Mouse (Mus musculus) limb, embryonic 12.5 days (tissue): ENCODE data around the gene Parvg. TPM values are rescaled to one million over a fixed set of nuclear protein-coding genes. Genes with fewer than 3 reads are reported as not detected.

Experiments
- ATAC-seq: fragments of 200-750 bp; cut with Nextera tagmentation; 2 replicates; pipeline ENCODE4 v1.8.0; 2017; ENCODE audit warnings: low read depth, moderate TSS enrichment; ENCODE audit not compliant: insufficient number of reproducible peaks, insufficient read depth, low FRiP score, low TSS enrichment
- H3K27ac ChIP-seq: fragments of 300-500 bp; sonication (generic); 2 replicates; pipeline ENCODE4 v1.5.1; 2016; ENCODE audit warnings: mild to moderate bottlenecking, moderate library complexity
- H3K27me3 ChIP-seq: fragments of 300-500 bp; sonication (generic); 2 replicates; pipeline ENCODE4 v1.6.1; 2016; ENCODE audit warnings: mild to moderate bottlenecking, moderate library complexity
- H3K36me3 ChIP-seq: fragments of 300-500 bp; sonication (generic); 2 replicates; pipeline ENCODE4 v1.6.1; 2016; ENCODE audit warnings: mild to moderate bottlenecking, moderate library complexity
- H3K4me1 ChIP-seq: fragments of 300-500 bp; sonication (generic); replicated peaks from 2 replicates; pipeline ENCODE4 v1.6.1; 2016
- H3K4me2 ChIP-seq: fragments of 300-500 bp; sonication (generic); 2 replicates; pipeline ENCODE4 v1.6.1; 2016; ENCODE audit warnings: mild to moderate bottlenecking, moderate library complexity
- H3K4me3 ChIP-seq: fragments of 300-500 bp; sonication (generic); replicated peaks from 2 replicates; pipeline ENCODE4 v1.5.1; 2016; ENCODE audit warnings: mild to moderate bottlenecking
- H3K9ac ChIP-seq: fragments of 300-500 bp; sonication (generic); replicated peaks from 2 replicates; pipeline ENCODE4 v1.6.1; 2016; ENCODE audit warnings: mild to moderate bottlenecking, moderate library complexity
- H3K9me3 ChIP-seq: fragments of 300-500 bp; sonication (generic); 2 replicates; pipeline ENCODE4 v1.6.1; 2016; ENCODE audit warnings: mild to moderate bottlenecking, moderate library complexity
- WGBS: fragments of 180-500 bp; shearing (Covaris S2); methylation state at CpG from one replicate; pipeline ENCODE4 v1.1.7; 2016; 5-methylcytosine and 5-hydroxymethylcytosine counted together
- polyA plus RNA-seq: library from polyadenylated mRNA; unstranded; fragments of >200 nt; fragmentation: Nextera tagmentation; extraction: Ambion mirVana; gene quantifications from 2 replicates; pipeline ENCODE4 v1.2.1, GENCODE M21; 2016

The Parvg gene
- polyA plus RNA-seq, 1 experiment from 2014 or later, result 1.2 TPM

- H3K4me3 ChIP-seq, result no peak overlapping the region
- H3K9me3 ChIP-seq, result peaks cover 21% of the 10 kb centered on the region
- no peaks in the 10 kb centered on the region for H3K36me3 ChIP-seq
- H3K27me3 ChIP-seq, result 0 out of 2 replicates have a peak, but pooled peaks cover 4% of the 10 kb centered on the region
- no peak for ATAC-seq
- peaks cover 5% of the 10 kb centered on the region for H3K4me1 ChIP-seq
- no peak overlapping the region for H3K4me2 ChIP-seq
- H3K9ac ChIP-seq, result no peak overlapping the region
- no peak overlapping the region for H3K27ac ChIP-seq
- WGBS, result 87% methylated on average over 8 of the region's 8 CpGs
Observed at GRCm38 (mm10) chr15:84388698-84389131, 64.9 kb downstream of the Parvg start.

GRCm38 (mm10) chr15:84392131-84392530 lies 68.3 kb downstream of the Parvg start:
- Histone ChIP-seq H3K27me3 (0 out of 2 replicates have a peak, but pooled peaks cover 4% of the 10 kb centered on the region), H3K27ac (no peak overlapping the region), H3K9ac (no peak overlapping the region), H3K36me3 (no peaks in the 10 kb centered on the region), H3K4me3 (no peak overlapping the region), H3K4me1 (peaks cover 6% of the 10 kb centered on the region), H3K9me3 (peaks cover 16% of the 10 kb centered on the region), H3K4me2 (no peak overlapping the region)
- ATAC-seq, result no peak
- WGBS, result 94% methylated on average over 4 of the region's 4 CpGs

Other genes starting within 250 kb of the Parvg start
- gene Sult4a1, start 218.3 kb upstream of the Parvg start, polyA plus RNA-seq, result 1.9 and 2.9 TPM in 2 replicates
- gene Pnpla5, start 200.9 kb upstream of the Parvg start, polyA plus RNA-seq, result not detected in 2 replicates
- gene Pnpla3, start 156.2 kb upstream of the Parvg start, polyA plus RNA-seq, result 0.26 and 0.42 TPM in 2 replicates
- gene Samm50, start 131.8 kb upstream of the Parvg start, polyA plus RNA-seq, result 106 and 111 TPM in 2 replicates
- 3.9 TPM in 2 replicates for gene Parvb, start 92.0 kb upstream of the Parvg start, polyA plus RNA-seq
- 1.3 and 1.8 TPM in 2 replicates for gene Shisal1, start 123.1 kb downstream of the Parvg start, polyA plus RNA-seq
- gene Rtl6, start 233.8 kb downstream of the Parvg start, polyA plus RNA-seq, result 30.1 and 30.2 TPM in 2 replicates